Mouse (Mus musculus): ENCODE results near the gene Rbm44.

Rbm44 gene

GRCm38 (mm10) chr1:91144813-91145212, at the start of gene Rbm44:
Gene Rbm44 (plus strand): TSS chr1:91145089.
- peak; percentile 1 for DNase-seq (ENCODE audit: low read depth, low spot score)

DNA sequence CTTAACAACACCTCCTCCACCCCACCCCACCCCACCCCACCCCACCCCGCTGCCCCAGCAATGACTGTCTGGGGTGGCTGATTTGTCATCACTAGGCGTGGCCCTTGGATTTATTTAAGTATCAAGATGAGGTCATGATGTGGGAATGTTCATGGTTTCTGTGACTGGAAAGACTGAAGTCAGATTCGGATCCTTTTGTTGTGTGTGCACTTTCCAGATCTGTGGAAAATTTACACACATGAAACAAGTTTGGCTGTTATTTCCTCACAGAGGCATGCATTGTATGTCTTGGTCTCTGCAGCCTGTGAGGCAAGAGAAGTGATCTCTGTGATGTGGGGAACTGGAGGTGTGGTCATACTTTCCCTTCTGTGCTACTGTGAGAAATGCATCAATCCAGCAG, 49.6 kb upstream of the Rbm44 start:
- DNase-seq (ENCODE audit: low read depth, low spot score), result no peak

DNA sequence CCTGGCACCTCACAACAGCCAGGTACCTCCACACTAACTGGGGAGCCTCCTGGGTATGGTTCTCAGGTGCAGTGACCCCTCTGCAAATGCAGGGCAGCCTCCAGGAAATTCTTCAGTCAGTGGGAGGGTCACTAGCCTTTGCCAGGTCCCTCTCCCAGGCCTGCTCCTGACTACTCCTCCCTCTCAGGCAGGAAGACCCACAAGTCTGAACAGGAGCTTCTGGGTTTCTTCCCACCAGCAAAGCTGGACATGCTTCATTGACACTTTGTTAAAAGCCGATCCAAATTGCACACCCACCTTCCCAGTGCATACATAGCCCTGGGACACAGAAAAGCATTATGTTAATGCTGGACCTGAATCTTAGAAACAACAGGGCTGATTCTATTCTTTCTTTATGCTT, 49.0 kb upstream of the Rbm44 start:
- DNase-seq (ENCODE audit: low read depth, low spot score), result no peak

GRCm38 (mm10) chr1:91096490-91096889, 48.4 kb upstream of the Rbm44 start:
- no peak for DNase-seq (ENCODE audit: low read depth, low spot score)

- no peak for DNase-seq (ENCODE audit: low read depth, low spot score)
These were observed 47.5 kb upstream of the Rbm44 start for GRCm38 (mm10) chr1:91097283-91097834.

GRCm38 (mm10) chr1:91098887-91099286, 46.0 kb upstream of the Rbm44 start:
- DNase-seq (ENCODE audit: low read depth, low spot score), result no peak

DNA sequence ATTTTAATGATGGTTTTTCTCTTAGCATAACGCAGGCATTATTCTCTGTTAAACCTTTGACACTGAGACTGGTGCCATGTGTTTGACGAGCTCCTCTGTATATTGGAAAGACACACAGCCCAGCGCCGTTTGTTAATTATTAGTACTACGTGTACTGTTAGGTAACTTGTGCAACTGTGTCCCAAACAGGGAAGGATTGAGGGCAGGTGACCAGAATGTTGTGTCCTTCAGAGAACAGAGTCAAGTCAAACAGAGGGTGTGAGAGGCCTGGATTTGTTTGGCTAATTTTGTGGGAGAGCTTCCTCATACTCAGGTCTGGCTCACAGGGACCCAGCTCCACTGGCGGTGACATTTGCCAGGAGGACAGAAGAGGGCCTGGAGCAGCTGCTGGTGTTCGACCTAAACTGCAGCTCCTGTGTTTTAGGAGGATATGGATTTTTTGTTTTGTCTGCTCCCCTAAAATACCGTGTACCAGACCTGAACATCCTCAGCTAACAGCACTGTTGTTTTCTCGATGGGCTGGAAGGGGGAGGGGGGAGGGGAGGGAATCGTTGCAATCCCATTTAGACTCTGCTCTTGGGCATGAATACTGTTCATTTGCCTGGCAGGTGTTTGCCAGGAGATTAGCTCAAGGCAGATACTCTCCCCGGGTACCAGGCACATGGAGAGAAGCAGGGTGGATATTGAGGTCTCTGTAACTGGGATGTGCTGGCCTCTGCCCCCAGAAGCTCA, 43.0 kb upstream of the Rbm44 start:
- DNase-seq (ENCODE audit: low read depth, low spot score), result no peak

DNA sequence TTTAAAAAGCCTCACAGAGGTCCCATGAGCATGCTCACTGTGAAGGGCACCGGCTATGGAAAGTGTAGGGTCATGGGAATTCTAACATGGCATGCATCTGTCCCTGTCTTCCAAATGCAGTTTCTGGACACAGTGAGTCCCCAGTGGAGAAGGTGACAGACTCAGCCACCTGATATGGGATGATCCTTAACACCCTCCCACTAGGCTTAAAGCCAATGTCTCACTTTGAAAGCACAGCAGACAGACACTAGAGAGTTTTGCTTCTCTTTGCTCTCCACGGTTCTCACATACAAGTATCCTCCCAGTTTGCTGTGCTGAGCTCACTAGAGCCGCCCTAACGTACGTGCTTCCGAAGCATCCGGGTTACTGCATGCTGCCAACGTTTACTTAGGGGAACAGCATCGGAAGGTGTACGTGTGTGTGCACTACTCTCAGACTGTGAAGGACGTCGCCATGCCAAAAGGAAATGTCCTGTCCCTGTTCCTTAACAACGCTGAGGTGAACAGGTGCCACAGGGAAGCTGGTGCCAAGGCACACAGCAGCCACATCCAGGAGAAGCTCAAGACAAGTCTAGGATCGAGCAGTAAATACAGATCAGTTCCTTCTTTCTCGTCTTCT, 41.4 kb upstream of the Rbm44 start:
- no peak for DNase-seq (ENCODE audit: low read depth, low spot score)

- no peak for DNase-seq (ENCODE audit: low read depth, low spot score)
These were observed 37.3 kb upstream of the Rbm44 start for GRCm38 (mm10) chr1:91107548-91107947.

DNA sequence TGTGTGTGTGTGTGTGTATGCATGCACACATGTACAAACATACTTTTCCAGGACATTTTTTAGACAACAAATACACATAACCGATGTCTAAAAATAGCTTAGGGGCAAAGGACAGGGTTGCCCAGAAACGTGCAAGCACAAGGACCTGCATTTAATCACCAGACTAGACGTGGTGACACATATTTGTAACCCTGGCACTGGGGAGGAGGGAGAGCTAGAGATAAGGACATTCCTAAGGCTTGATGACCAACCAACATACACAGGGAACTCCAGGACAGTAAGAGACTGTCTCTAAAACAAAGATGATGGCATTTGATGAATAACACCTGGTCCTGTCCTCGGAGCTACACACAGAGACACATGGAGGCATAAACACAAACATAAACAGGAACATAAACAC, 35.6 kb upstream of the Rbm44 start:
- DNase-seq (ENCODE audit: low read depth, low spot score), result no peak

DNA sequence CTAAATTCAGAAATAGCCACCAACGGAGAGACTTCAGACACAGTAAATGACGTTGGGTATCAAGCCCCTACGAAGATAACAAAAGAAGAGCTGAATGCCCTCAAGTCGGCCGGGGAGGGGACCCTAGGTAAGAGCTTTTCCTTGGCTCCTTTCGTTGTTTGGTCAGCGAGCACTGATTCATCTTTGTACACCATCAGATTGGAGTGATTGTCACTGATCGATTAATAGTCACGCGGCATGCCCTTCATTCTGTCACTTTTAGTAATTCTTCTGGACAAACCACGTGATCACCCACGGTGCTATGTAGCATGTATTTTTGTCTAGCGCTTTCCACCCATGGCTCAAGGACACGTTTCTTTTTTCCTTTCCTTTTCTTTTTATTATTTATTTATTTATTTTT, 32.7 kb upstream of the Rbm44 start:
- no peak for DNase-seq (ENCODE audit: low read depth, low spot score)

DNA sequence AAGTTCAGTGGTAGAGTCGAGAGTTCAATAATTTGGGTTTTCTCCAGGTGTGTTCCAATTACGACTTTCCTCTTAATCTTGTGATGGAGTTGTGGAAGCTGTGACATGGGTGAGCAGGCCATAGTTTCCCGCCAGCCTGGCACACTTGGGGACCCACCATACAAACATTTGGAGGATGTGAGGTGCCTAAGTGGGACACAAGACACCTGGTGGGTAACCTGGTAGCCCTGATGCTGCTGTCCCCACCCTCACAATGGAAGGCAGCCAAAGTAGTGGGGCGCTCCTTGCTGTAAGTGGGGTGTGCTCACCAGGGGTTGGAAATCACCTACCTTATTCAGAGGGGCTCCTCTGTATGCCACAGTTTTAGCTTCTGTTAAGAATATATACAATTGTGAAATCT, 32.3 kb upstream of the Rbm44 start:
- DNase-seq (ENCODE audit: low read depth, low spot score), result no peak

GRCm38 (mm10) chr1:91122121-91122520, 22.8 kb upstream of the Rbm44 start:
- no peak for DNase-seq (ENCODE audit: low read depth, low spot score)

GRCm38 (mm10) chr1:91123004-91123403, 21.9 kb upstream of the Rbm44 start:
- no peak for DNase-seq (ENCODE audit: low read depth, low spot score)

GRCm38 (mm10) chr1:91123466-91123865, 21.4 kb upstream of the Rbm44 start:
- DNase-seq (ENCODE audit: low read depth, low spot score), result no peak

DNA sequence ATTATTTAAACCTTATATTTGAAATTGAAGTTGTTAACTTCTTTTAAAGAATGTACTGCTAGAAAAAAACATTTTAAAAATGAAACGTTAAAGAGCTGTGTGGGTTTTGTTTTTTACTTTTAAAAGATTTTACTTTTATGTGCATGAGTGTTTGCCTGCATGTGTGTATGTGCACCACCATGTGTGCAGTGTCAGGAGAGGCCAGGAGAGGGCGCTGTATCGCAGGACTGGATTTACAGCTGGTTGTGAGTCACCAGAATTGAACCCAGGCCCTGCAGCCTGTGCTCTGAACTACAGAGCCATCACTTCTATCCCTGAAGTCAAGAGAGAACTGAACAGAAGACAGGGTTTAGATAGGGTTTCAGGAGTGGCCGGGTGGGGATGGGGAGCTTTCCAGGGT, 16.0 kb upstream of the Rbm44 start:
- DNase-seq (ENCODE audit: low read depth, low spot score), result no peak

GRCm38 (mm10) chr1:91137036-91137435, 7.9 kb upstream of the Rbm44 start:
- DNase-seq (ENCODE audit: low read depth, low spot score), result no peak

DNA sequence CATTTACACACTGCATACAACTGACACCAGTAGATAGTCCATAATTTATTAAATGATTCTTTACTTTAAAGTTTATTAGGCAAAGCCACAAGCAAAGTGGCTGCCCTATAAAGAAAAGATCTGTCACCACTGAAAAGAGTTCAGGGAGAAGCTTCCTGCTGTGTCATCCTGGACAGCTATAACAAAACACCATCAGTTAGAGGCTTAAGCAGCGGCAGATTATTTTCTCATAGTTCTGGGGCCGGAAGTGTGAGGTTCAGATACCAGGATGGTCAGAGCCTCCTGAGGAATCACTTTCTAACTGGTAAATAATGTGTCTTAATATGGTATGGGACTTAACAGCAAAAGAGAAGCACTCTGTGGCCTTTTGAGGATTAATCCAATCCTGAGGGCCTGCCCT, 6.6 kb downstream of the Rbm44 start:
- no peak for DNase-seq (ENCODE audit: low read depth, low spot score)

- DNase-seq (ENCODE audit: low read depth, low spot score), result no peak
These were observed 21.9 kb downstream of the Rbm44 start for GRCm38 (mm10) chr1:91166798-91167197.

DNA sequence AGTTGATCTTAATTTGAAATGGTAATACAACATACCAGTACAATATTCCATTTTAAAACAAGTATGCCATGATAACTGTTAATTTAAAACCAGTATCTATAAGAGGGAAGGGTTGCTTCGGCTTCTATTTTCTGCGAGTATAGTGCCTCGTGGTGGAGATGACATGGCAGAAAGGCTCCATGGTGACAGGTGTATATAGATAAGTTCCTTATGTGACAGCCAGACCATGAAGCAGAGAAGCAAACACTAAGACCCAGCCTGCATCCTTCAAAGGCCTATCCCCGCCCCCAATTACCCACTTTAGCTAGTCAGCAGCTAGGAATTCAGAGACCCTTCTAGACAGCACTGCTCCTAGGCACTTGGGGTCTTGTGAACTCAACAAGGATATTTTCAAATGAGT, 24.3 kb downstream of the Rbm44 start:
- no peak for DNase-seq (ENCODE audit: low read depth, low spot score)

DNA sequence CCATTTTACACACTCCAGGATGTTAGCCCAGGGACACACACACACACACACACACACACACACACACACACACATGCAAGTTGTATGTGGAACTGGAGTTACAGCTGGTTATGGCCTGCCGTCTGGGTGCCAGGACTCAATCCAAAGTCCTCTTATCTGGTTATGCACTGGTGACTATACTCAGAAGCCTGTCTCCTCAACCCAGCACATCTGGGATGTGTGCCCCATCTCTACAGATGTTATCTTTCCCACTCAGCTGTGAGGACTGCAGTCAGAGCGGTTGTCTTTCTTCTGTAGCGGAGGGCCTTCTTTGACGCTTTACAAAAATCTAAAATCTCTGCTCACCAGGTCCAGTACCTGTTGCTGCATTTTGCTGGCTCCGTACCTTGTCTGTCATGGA, 29.9 kb downstream of the Rbm44 start:
- DNase-seq (ENCODE audit: low read depth, low spot score), result no peak

DNA sequence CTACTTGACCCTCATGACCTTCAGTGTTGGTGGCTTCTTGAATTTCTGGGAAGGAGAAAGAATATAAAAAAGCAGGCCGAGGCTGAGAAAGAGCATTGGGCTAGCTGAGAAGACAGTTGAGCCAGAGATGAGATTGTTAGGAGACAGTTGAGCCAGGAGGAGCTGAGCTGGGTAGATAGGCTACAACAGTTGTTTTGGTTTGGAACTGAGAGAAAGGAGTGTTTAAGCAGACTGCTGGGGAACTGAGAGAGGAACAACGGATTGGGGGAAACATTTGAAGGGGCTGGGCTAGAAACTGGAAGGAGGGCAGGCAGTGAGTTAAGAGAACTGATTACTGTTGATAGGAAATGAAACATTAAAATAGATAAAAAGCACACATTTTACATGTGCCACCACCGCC, 31.1 kb downstream of the Rbm44 start:
- no peak for DNase-seq (ENCODE audit: low read depth, low spot score)

- DNase-seq (ENCODE audit: low read depth, low spot score), result no peak
These were observed 32.0 kb downstream of the Rbm44 start for GRCm38 (mm10) chr1:91176871-91177270.

All from brain, embryonic 18.5 days (tissue).